Mouse (Mus musculus): ENCODE data around the gene Zfp740. TPM values are rescaled to one million over a fixed set of nuclear protein-coding genes. Genes with fewer than 3 reads are reported as not detected.
"Not testable (repeated sequence)": the region's sequence is repeated elsewhere in the genome, so short reads cannot be mapped to it uniquely, and the experiment has no call there.

Zfp740 gene
- polyA plus RNA-seq (2012; rRNA removed), result 20.2 and 26.4 TPM in 2 replicates

DNA sequence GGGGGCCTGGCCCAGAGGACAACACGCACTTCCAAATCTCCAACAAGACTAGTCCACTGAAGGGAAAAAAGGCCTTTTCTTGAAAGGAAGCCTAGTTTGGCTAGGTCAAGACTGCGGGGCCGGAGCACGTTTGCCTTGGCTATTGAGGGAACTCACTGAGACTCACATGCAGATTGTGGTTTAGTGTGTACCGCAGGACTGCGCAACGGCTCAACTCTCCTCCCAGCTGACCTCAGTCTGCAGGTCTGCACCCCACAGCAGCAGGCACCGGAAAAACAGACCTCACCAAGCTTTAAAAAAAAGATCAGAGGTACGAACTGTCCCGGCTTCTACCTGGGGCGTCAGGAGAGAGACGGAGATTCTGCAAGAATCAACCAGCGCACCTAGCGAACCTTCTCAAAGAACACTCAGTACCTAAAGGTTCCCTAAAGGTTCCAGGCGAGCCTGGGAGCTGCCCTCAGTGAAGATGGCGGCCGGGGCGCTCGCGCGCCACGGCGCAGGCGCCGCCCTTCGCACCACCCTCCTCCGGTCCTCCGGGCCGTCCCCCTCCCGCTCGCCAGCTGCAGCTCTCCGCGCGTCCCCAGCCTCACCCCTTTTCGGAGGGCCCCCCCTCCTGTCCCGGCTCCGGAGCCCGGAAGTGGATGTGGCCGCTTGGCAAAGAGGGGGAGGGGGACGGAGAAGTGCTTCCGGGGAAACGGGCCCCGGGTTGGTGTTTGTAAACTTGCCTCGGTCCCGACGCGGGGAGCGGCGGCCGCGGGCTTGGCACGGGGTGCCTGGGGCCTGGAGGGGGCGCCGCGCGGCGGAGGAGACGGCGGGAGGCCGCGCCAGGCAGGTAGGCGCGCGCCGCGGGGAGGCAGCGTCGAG, at the start of gene Zfp740:
TSS of gene Zfp740 (plus strand) at position 279 of the 864 bp plus-strand sequence.
- DNase-seq (ENCODE audit: low read depth, low spot score), result peak; percentile 80
- 1% methylated on average over 65 of the region's 68 CpGs for WGBS

DNA sequence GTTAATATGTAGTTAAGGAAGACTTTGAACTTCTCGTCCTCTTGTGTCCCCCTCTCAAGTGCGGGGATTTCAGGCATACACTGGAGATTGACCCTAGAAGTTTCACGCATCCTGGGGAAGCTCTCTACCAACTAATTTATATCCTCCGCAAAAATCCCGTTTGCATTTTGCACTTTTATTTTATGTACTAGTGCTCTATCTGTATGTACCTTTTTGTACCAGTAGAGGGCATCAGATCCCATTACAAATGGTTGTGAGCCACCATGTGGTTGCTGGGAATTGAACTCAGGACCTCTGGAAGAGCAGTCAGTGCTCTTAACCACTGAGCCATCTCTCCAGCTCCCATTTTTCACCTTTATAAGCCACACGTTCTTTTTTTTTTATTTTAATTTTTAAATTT, 48.0 kb upstream of the Zfp740 start:
- not testable (repeated sequence) for DNase-seq (ENCODE audit: low read depth, low spot score)
- 92% methylated on average over 6 of the region's 6 CpGs for WGBS

DNA sequence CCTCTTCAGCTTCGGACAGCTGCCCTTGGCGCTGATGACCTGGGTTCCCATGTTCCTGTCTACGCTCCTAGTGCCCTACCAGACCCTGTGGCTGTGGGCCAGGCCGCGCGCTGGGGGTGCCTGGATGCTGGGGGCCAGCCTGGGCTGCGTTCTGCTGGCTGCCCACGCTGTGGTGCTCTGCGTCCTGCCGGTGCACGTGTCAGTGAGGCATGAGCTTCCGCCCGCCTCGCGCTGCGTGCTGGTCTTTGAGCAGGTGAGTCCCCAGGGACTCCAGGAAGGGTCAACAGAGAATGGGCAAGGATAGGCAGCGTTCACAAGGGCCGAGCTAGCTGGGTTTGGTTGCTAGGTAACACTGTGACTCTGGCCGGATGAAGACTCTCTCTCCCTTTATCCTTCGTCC, 46.2 kb upstream of the Zfp740 start:
- WGBS, result 63% methylated on average over 20 of the region's 20 CpGs

DNA sequence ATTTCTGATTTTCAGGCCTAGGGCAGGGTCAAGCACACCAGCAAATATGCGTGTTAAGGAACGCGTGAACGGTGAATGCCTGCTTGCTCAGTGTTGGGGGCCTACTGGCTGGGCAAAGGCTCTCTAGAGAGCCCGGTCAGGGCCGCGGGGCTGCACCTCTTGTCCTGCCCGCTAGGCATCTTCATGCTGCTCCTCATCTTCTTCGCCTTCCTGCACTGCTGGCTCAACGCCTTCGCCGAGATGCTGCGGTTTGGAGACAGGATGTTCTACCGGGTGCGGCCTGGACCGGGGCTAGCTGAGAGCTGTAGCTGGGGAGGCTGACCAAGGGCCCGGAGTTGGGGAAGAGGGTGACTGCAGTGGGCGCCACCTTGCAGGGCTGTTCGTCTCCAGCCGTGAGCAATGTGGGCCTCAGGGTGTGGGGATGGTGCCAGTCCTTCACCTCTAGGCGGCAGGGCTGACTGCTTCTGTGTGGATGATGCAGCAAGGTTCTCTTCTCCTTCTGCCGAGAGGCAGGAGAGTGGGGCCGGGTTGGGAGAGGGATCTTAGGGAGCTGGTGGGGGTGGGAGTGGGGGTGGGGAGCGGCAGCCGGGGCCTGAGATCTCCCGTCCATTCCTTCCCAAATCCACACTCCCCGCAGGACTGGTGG, 42.5 kb upstream of the Zfp740 start:
- no peak for DNase-seq (ENCODE audit: low read depth, low spot score)
- WGBS, result 78% methylated on average over 27 of the region's 27 CpGs

More for the DNA sequence above, 46.2 kb upstream of the Zfp740 start:
- no peak for DNase-seq (ENCODE audit: low read depth, low spot score)

DNA sequence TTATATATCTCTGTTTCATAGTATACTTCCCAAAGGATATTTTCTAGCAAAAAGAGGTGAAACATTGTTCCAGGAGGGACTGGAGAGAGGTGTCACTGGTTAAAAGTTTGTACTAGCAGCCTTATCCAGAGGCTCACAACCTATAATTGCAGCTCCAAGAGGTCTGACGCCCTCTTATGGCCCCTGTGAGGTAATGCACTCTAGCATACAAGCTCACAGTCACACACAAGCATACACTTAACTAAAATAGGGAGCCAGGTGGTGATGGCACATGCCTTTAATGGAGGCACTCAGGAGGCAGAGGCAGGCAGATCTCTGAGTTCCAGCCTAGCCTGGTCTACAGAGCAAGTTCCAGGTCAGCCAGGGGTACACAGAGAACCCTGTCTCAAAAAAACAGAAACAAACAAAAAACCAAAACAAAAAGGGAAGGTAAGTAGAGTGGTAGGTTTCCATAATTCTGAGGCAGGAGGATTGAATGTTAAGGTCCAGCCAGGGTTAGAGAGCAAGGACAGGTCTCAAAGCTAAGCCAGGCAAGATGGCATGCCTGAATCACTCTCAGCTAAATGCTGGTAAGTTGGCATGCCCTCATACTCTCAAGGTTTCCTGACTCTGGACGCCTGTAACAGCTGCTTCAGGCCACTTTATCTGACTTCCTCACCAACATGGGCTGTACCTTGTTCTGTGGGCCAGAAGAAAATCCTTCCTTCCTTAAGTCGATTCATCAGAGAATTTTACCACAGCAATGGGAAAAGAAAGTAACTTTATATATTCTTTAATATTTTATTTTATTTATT, 39.0 kb upstream of the Zfp740 start:
- no peak for DNase-seq (ENCODE audit: low read depth, low spot score)
- 47% methylated on average over 3 of the region's 3 CpGs for WGBS

DNA sequence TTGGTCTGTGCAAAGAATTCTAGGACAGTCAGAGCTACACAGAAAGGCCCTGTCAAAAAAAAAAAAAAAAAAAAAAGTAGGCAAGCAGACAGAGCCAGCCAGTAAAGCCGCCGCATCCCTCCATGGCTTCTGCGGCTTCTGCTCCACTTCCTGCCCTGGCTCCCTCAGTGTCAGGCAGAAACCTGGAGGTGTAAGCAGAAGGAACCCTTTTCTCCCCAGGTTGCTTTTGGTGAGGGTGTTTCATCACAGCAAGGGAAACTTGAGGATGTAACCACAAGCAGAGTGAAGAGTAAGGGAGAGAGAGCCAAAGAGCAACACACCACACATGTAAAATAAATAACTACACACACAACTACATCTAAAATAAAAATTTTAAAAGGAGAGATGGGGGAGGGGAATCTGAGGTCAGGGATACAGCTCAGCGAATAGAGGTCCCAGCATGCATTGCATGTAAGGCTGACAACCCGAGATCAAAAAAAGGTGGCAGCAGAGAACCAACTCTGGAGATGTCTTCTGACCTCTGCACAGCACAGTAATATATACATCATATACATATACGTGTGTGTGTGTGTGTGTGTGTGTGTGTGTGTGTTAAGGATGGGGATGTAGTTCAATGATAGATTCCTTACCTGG, 37.5 kb upstream of the Zfp740 start:
- DNase-seq (ENCODE audit: low read depth, low spot score), result no peak

DNA sequence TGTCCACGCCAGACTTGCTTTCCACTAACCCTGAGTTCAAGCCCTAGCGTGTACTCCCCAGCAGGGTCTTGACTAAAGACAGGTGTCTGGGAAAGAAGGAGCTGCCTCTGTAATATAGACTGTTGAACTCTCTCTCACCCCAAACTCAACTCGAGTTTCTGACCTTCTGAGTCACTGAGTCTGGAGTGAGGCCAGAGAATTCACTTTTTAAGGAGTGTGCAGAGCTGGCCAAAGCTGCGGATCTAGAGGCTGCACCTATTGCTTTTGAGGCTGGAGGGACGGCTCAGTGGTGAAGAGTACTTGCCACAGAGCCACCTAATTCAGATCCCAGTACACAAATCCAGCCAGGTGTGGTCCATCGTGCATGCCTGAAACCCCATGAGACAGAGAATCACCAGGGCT, 35.4 kb upstream of the Zfp740 start:
- 29% methylated on average over 6 of the region's 6 CpGs for WGBS
- no peak for DNase-seq (ENCODE audit: low read depth, low spot score)

More for the DNA sequence above, 37.5 kb upstream of the Zfp740 start:
- 53% methylated on average over 6 of the region's 6 CpGs for WGBS

DNA sequence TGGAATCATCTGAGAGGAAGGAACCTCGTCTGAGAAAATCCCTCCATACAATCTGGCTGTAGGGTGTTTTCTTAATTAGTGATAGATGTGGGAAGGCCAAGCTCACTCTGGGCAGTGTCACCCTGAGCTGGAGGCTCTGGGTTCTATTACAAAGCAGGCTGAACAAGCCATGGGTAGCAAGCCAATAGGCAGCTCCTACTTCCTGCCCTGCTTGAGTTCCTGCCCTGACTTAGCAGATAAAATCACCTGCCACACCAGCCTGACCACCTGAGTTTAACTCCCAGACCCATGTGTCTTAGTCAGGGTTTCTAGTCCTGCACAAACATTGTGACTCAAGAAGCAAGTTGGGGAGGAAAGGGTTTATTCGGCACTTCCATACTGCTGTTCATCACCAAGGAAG, 34.0 kb upstream of the Zfp740 start:
- DNase-seq (ENCODE audit: low read depth, low spot score), result no peak
- WGBS, result 72% methylated on average over 2 of the region's 2 CpGs

DNA sequence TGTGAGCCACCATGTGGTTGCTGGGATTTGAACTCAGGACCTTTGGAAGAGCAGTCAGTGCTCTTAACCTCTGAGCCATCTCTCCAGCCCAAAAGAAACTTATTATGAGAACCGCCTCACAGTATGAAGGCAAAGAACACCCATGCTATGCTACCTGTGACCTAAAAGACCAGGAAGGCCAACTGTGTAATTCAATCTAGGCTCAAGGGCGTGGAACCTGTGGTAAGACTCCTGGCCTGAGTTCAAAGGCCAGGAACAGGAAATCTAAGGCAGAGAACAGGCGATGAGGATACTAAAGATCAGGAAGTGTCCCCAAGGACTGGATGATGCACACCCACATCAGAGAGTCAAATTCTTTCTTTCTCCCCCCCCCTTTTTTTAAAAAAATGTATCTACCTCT, 29.5 kb upstream of the Zfp740 start:
- peak; percentile 79 for DNase-seq (ENCODE audit: low read depth, low spot score)
- 31% methylated on average over 3 of the region's 3 CpGs for WGBS

DNA sequence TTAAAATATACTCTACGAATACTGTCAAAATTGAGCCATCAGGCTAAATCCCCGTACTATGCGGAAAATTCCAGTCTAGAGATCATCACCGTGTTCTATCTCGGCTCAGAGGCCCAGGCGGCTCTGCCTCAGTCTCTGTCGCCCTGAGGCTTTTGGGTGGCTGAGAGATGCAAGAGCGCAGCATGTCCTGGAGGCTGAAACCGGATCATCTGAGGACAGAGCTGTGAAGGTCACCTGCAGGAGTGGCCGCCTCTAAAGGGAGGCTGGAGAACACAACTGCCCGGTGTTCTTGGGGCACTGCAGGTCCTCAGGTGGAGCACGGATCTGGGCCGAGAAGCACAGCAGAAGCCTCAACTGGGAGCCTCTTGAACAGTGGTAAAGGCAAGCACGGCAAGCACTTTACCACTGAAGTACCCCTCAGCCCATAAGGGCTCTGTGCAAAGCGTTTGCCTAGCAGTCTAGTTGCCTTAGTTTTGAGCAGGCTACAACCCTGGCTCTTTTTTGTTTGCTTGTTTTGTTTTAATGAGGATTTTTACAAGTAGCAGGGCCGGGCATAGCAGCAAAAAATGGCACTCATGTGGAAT, 27.2 kb upstream of the Zfp740 start:
- no peak for DNase-seq (ENCODE audit: low read depth, low spot score)

DNA sequence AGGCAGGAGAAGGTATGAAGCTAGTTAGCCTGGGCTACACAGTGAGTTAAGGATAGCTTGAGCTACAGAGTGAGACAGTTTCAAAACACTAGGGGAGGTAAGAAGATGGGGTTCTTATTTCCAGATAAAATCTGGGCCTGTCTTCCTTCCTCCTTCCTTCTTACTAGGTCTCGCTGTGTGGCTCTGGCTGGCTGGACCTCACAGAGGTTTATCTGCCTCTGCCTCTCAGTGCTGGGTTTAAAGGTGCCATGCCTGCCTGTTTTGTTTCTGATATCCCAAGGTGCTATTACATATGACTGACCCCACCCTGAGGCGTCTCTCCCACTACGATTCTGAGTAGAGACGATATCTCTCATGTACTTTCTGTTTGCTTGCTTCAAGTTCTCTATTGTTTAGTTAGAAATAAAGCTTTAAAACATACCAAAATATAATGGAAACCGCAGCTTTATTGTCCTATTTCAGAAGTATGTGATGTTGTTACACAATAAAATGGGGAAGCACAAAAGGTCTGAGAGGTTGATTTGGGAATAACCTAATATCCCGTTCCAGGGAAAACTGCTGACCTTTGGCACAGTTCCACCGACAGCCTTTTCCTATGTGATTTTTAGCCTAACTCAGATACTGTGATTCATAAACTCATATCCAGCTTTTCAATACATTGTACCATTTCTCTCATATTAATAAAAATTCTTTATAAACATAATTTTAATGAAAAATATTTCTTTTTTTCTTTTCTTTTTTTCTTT, 26.3 kb upstream of the Zfp740 start:
- WGBS, result 34% methylated on average over 7 of the region's 7 CpGs

More for the DNA sequence above, 27.2 kb upstream of the Zfp740 start:
- 82% methylated on average over 16 of the region's 16 CpGs for WGBS

DNA sequence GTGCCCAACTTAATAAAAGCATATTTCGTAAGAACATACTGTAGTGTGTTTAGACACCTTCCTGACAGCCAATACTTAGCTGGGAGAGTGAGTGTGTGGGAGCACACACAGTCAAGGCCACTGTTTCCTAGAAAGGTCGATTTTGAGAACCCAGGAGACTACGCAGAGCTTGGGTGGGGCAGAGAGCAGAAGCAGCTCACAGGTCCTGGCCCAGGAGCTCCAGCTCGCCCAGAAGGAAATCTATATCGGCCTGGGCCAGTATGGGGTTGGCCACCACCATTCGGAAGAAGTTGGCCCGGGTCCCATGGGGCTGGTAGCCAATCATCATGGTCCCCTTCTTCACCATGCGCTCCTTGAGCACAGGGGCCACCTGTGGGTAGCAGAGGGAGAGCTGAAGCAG, 25.6 kb upstream of the Zfp740 start:
- 62% methylated on average over 8 of the region's 8 CpGs for WGBS
- no peak for DNase-seq (ENCODE audit: low read depth, low spot score)

More for the DNA sequence above, 26.3 kb upstream of the Zfp740 start:
- no peak for DNase-seq (ENCODE audit: low read depth, low spot score)

DNA sequence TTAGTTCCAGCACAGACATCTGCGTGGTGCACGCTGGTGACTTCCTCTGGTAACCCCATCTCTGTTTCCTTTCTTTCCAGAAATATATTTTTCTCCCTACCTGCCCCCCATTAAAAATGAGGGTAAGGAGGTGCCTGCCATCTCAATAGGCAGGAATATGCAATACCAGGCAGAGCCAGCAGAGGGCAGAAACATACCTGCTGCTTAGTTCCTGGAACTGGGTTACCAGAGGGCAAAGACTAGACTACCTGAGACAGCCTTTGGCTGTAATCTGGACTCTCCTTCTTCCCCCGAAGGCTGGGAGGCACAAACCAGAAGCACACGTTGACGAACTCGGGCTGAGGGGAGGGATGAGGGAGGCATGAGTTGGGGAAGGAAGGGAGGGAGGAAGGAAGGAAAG, 24.8 kb upstream of the Zfp740 start:
- DNase-seq (ENCODE audit: low read depth, low spot score), result no peak
- 14% methylated on average over 6 of the region's 6 CpGs for whole genome bisulfite sequencing

DNA sequence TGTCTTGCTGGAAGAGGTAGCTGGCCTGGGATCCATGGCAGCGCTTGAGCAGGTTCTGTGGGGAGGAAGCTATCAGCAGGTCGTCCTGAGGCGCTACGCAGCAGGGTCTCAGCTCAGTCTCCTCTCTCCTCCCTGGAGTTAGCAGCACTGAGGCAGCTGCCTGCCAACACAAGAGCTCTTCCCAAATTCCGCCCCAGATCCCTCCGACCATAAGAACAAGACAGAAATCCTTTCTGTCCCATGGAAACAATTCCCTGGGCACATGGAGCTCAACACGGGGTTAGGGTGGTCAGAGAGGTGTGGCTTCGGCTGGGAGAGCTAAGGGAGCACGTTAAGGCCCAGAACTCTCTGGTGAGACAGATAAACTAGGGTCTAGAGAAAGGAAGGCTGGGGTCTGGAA, 23.9 kb upstream of the Zfp740 start:
- no peak for DNase-seq (ENCODE audit: low read depth, low spot score)
- WGBS, result 89% methylated on average over 9 of the region's 9 CpGs

DNA sequence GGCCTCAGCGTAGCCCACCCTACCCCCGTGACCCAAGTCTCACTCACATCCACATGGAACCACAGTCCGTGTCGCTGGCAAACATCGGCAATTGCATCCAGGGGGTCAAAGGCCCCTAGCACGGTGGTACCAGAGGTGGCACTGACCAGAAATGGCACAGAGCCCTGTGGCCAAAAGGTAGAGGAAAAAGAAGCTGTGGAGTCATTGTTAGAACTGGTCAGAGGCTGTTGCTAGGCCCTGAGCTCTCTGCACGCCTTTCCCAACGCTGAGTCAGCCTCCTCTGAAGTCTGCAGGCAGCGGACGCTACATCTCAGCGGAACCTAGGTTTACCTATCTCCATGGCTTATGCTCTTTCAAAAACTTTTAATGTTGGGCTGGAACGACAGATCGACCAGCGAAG, 23.1 kb upstream of the Zfp740 start:
- DNase-seq (ENCODE audit: low read depth, low spot score), result no peak
- WGBS, result 91% methylated on average over 14 of the region's 14 CpGs

DNA sequence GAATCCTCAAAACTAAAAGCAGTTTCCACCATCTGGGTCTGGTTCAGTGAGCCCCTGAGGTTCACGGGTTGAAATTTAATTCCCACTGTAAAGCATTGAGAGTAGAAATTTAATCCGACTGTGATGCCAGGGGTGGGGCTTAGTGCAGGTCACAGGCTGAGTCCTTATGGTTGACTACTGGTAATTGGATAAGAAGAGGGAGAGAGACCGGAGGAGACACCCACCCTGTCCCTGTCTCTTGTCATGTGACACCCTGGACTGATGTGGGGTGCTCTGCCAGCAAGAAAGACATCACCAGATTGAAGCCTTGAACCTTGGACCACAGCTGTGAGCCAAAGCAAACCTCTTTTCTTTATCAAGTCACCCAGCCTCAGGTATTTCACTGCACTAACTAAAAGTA, 20.0 kb upstream of the Zfp740 start:
- 74% methylated on average over 3 of the region's 3 CpGs for WGBS
- DNase-seq (ENCODE audit: low read depth, low spot score), result no peak

DNA sequence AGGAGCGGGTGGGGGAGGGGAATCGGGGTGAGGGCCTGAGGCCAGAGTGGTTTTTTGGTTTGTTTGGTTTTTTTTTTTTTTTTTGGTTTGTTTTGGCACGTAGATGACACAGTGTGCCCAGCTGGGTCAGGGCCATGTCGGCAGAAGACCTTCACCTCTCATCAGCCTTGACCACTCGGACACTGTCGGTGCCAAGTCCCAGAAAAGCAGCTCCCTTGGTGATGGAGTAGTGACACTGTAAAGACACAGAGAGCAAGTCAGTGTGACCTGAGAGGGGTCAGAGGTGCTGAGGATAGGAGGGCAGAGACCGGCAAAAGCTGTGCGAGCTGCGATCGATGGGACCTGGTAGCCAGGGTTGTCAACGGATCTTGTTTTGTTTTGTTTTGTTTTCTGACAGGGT, 16.8 kb upstream of the Zfp740 start:
- DNase-seq (ENCODE audit: low read depth, low spot score), result no peak
- 85% methylated on average over 11 of the region's 11 CpGs for WGBS

DNA sequence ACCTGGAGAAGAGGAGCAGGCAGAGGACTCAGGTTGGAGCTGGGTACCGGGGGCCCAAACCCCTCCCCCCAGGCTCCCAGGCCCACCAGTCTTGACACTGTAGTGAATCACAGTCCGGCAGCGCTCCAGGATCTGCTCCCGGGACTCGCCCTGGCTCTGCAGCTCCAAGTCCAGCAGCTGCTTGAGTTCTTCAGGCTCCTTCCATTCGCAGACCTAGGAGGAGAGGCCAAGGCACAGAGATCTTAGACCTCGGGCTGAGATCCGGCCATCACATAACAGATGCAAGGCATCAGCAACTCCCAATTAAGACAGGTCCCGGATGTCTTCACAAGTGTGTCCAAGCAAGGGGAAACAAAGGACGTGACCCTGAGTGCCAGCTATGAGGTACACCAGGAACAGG, 15.0 kb upstream of the Zfp740 start:
- no peak for DNase-seq (ENCODE audit: low read depth, low spot score)
- 29% methylated on average over 10 of the region's 10 CpGs for WGBS

DNA sequence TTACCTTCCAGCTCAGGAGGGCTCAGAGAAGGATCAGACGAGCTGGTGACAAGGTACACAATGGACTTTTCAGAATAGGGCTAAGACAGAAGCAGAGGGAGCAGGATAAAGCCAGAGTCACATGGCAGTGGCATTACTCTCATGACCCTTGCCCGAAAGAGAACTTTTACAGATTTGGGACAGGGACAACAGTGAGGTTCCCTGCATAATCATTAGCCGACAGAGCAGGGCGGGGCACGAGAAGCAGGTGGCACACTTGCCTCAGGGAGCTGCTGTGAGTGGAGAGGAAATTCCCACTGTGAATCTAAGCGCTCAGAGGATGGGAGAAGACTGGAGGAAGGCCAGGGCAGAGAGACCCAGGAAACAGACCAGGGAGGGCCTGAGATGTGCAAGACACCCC, 14.2 kb upstream of the Zfp740 start:
- 30% methylated on average over 6 of the region's 6 CpGs for WGBS
- DNase-seq (ENCODE audit: low read depth, low spot score), result no peak
